Comparison of ENCODE assay signal across 26 mouse cellular contexts in the genomic region with DNA sequence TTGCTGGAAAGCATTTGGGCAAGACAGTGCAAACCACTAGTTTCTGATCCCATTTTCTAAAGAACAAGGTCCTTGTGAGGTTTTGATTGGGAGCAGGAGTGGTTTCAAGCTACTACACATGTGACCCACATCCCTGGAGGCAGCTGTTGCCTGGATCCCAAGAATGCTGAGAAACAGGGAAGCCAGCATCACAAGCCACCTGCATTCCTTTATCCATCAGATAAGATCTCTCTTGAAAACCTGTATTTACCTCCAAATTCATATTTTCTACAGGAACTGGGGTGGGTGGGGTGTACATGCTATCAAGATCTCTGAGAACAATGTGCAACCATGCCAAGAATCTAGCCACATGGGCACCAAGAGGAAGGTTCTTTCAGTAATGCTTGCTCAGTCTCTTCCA.
DNase-seq lines count a peak whose midpoint lies in the region; ATAC-seq and TF ChIP-seq lines count a peak whose summit lies in the region.
"Had no signal": no experiment of that assay in that cellular context is flagged by ENCODE, and none has a peak within 500 bp of the region (broad histone marks: within the 10 kb centered on the region; RNA-seq: fewer than 3 reads in every experiment).

No protein-coding gene starts in this region.

- peaks cover 44% of the 10 kb centered on the region for H3K4me1 ChIP-seq in heart, adult 2 months (ENCODE audit: control insufficient read depth, insufficient read depth, low read length)
- peaks cover 55% of the 10 kb centered on the region for H3K4me1 ChIP-seq in heart, embryonic 12.5 days (replicated peaks)
- H3K4me1 ChIP-seq in kidney, postnatal 0 days (replicated peaks; ENCODE audit: insufficient read depth, low read length): peaks cover 7% of the 10 kb centered on the region
- peaks cover 18% of the 10 kb centered on the region; the same call in 1 of the 2 replicates for H3K4me1 ChIP-seq in lung, embryonic 15.5 days
- H3K4me1 ChIP-seq: neural tube, embryonic 12.5 days had no signal

- ATAC-seq in heart, embryonic 12.5 days (ENCODE audit: insufficient number of reproducible peaks, low FRiP score): no peak
- no peak for ATAC-seq in kidney, postnatal 0 days (replicated peaks; ENCODE audit: low FRiP score, low read depth)
- no peak for ATAC-seq in lung, embryonic 15.5 days (ENCODE audit: borderline replicate concordance, extremely low read depth, low FRiP score, low TSS enrichment)
- ATAC-seq: CD4-positive, CD25-positive, alpha-beta regulatory T cell, adult 4 months; forebrain, embryonic 14.5 days; intestine, postnatal 0 days had no signal

- no peaks in the 10 kb centered on the region for H3K27me3 ChIP-seq in heart, adult 2 months (ENCODE audit: control insufficient read depth, insufficient read depth, low read length)
- no peaks in the 10 kb centered on the region for H3K27me3 ChIP-seq in heart, embryonic 12.5 days (replicated peaks)
- no peaks in the 10 kb centered on the region for H3K27me3 ChIP-seq in kidney, postnatal 0 days (ENCODE audit: insufficient read depth, low read length)
- H3K27me3 ChIP-seq in lung, embryonic 15.5 days: no peaks in the 10 kb centered on the region
- H3K27me3 ChIP-seq: liver, embryonic 13.5 days; neural tube, embryonic 12.5 days had no signal

- no peaks in the 10 kb centered on the region for H3K9me3 ChIP-seq in heart, embryonic 12.5 days (replicated peaks)
- H3K9me3 ChIP-seq in kidney, postnatal 0 days (replicated peaks; ENCODE audit: low read length): no peaks in the 10 kb centered on the region
- no peaks in the 10 kb centered on the region for H3K9me3 ChIP-seq in lung, embryonic 15.5 days
- H3K9me3 ChIP-seq: liver, embryonic 13.5 days; midbrain, embryonic 10.5 days; neural tube, embryonic 12.5 days had no signal

- no peak overlapping the region for H3K4me2 ChIP-seq in heart, embryonic 12.5 days
- H3K4me2 ChIP-seq in kidney, postnatal 0 days (ENCODE audit: low read length): no peak overlapping the region
- H3K4me2 ChIP-seq in lung, embryonic 15.5 days: no peak overlapping the region
- H3K4me2 ChIP-seq: heart, embryonic 11.5 days; hindbrain, embryonic 14.5 days; liver, embryonic 13.5 days; lung, embryonic 14.5 days; neural tube, embryonic 12.5 days had no signal

- intact Hi-C loops in heart, adult 2 months (cut with DNase I): loop anchor here (5.0 kb wide), 1 partner anchor 37 kb away; no protein-coding TSS in a partner anchor

- no peak overlapping the region for H3K9ac ChIP-seq in heart, adult 2 months (ENCODE audit: low read depth, low read length)
- no peak overlapping the region for H3K9ac ChIP-seq in heart, embryonic 12.5 days
- no peak overlapping the region for H3K9ac ChIP-seq in kidney, postnatal 0 days (ENCODE audit: low read depth, low read length)
- H3K9ac ChIP-seq in lung, embryonic 15.5 days: no peak overlapping the region
- H3K9ac ChIP-seq: hindbrain, embryonic 14.5 days; liver, embryonic 13.5 days; lung, embryonic 14.5 days; neural tube, embryonic 12.5 days had no signal

- TF ChIP-seq EP300 in heart, adult 2 months (IDR thresholded peaks at IDR 0.05; ENCODE audit: insufficient read depth, low read depth, low read length): no peak

- no peak overlapping the region for H3K4me3 ChIP-seq in heart, adult 2 months
- H3K4me3 ChIP-seq in heart, embryonic 12.5 days: no peak overlapping the region
- H3K4me3 ChIP-seq in kidney, postnatal 0 days (replicated peaks; ENCODE audit: low read depth, low read length): no peak overlapping the region
- no peak overlapping the region for H3K4me3 ChIP-seq in lung, embryonic 15.5 days
- H3K4me3 ChIP-seq: liver, embryonic 13.5 days; midbrain, embryonic 10.5 days; myocyte; neural tube, embryonic 12.5 days had no signal

- TF ChIP-seq CTCF in heart, adult 2 months (IDR thresholded peaks at IDR 0.05): no peak
- no peak for TF ChIP-seq CTCF in kidney, postnatal 0 days (IDR thresholded peaks at IDR 0.05; ENCODE audit: low read depth)

- TF ChIP-seq POLR2A in heart, adult 2 months (IDR thresholded peaks at IDR 0.05; ENCODE audit: insufficient read depth, low read depth, low read length): no peak

- DNase-seq in heart, adult 2 months: no peak
- no peak for DNase-seq in kidney, postnatal 0 days (ENCODE audit: low spot score)
- no peak for DNase-seq in kidney, adult 8-10 months
- DNase-seq in lung, postnatal 14 days: no peak
- DNase-seq in cerebellum, adult 18-20 months: no peak
- DNase-seq: adrenal gland, postnatal 14 days; cerebellum, adult 11 months; cerebellum, postnatal 10 days; gastrocnemius, postnatal 14 days; layer of hippocampus, postnatal 36 days; left cerebral cortex, postnatal 4 days; liver, embryonic 13.5 days; lung, embryonic 14.5 days; right cerebral cortex, adult 18-20 months; spleen, adult 18-20 months; thymus, postnatal 14 days had no signal

- H3K36me3 ChIP-seq in heart, adult 2 months (ENCODE audit: control insufficient read depth, insufficient read depth, low read length): peaks cover 51% of the 10 kb centered on the region
- peaks cover 13% of the 10 kb centered on the region for H3K36me3 ChIP-seq in heart, embryonic 12.5 days
- H3K36me3 ChIP-seq in kidney, postnatal 0 days (ENCODE audit: insufficient read depth, low read length): no peaks in the 10 kb centered on the region
- H3K36me3 ChIP-seq in lung, embryonic 15.5 days: no peaks in the 10 kb centered on the region
- H3K36me3 ChIP-seq: midbrain, embryonic 10.5 days; neural tube, embryonic 12.5 days had no signal

- peaks cover 10% of the 10 kb centered on the region for H3K79me2 ChIP-seq in heart, adult 2 months (replicated peaks; ENCODE audit: control insufficient read depth, insufficient read depth, low read length)

- H3K27ac ChIP-seq in heart, adult 2 months: peak overlapping the region; percentile 29; the same call in 1 of the 2 replicates
- no peak overlapping the region for H3K27ac ChIP-seq in heart, embryonic 12.5 days (ENCODE audit: poor library complexity, severe bottlenecking)
- peak overlapping the region; percentile 27; the same call in 1 of the 2 replicates for H3K27ac ChIP-seq in kidney, postnatal 0 days
- H3K27ac ChIP-seq in lung, embryonic 15.5 days: 0 out of 2 replicates have a peak overlapping the region, but pooled peaks have one; percentile 5
- H3K27ac ChIP-seq: hindbrain, embryonic 14.5 days; liver, embryonic 13.5 days; midbrain, embryonic 10.5 days; neural tube, embryonic 12.5 days had no signal
